Mouse (Mus musculus) regulatory T cell (primary cell): ENCODE data around the gene Ccdc61.

Experiments
- in situ Hi-C: fragments of 300-600 bp; cut with MboI, MseI; formaldehyde crosslinking; loops from one replicate; pipeline ENCODE4 v1.15.1; 2025; ENCODE audit warnings: high pct_unique_total_duplicates

Gene Ccdc61

DNA sequence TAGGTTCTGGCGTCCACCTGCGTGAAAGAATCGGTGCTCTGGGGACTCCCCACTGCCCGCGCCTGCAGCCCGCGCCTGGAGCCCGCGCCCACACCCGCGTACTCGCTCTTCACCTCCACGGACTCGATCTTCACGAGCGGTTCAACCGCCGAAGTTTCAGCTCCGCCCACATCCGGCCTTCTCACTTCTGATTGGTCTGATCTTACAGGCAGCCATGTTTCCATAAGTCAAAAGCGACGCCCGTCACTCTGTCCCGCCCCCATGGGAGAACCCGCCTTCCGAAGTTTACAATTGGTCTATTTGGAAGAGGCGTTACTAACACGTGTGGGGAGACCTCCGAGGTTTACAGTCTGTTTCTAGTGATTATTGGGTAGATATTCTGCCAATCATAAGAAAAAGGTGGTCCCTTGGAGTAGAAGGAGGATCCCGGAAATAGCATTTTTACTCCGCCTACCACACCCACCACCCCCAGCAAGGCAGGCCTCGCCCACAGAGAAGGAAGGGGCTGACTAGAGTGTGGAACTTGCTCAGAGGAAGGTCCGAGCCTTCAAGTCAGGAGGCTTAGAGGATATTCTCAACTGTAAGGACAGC, at the start of gene Ccdc61:
TSS of gene Ccdc61 (minus strand) at position 175 of the 591 bp plus-strand sequence.
- in situ Hi-C loops: loop anchor here (5.0 kb wide), 1 partner anchor 182 kb away; the partner anchor contains the start of gene Six5

- in situ Hi-C loops: no loop called here
Observed at GRCm38 (mm10) chr7:18959446-18959845, 49.2 kb upstream of the Ccdc61 start.

GRCm38 (mm10) chr7:18958384-18958766, 48.2 kb upstream of the Ccdc61 start:
- in situ Hi-C loops: no loop called here

GRCm38 (mm10) chr7:18957569-18958383, 47.6 kb upstream of the Ccdc61 start:
- in situ Hi-C loops: no loop called here

GRCm38 (mm10) chr7:18951397-18951796, 41.2 kb upstream of the Ccdc61 start:
- in situ Hi-C loops: no loop called here

GRCm38 (mm10) chr7:18950523-18951315, 40.5 kb upstream of the Ccdc61 start:
- in situ Hi-C loops: no loop called here

GRCm38 (mm10) chr7:18949781-18950522, 39.7 kb upstream of the Ccdc61 start:
- in situ Hi-C loops: no loop called here

DNA sequence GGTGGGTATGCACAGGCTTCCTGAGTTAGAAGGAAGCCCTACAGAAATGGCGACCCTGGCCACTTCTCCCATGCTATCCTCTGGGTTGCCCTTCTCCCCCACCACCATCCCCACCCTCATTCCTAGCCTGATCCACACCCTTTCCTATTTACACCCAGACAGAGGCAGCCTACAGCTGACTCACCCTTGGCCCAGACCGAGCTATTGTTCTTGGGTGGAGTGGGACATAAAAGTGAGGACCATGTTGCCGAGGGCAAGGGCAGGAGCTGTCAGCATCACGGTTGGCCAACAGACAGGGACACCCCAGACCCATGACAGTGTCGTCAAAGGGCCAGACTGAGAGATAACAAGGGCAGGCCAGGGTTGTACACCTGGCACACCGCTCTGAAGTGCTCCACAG, 37.9 kb upstream of the Ccdc61 start:
- in situ Hi-C loops: no loop called here

- in situ Hi-C loops: no loop called here
Observed at GRCm38 (mm10) chr7:18942815-18943214, 32.6 kb upstream of the Ccdc61 start.

DNA sequence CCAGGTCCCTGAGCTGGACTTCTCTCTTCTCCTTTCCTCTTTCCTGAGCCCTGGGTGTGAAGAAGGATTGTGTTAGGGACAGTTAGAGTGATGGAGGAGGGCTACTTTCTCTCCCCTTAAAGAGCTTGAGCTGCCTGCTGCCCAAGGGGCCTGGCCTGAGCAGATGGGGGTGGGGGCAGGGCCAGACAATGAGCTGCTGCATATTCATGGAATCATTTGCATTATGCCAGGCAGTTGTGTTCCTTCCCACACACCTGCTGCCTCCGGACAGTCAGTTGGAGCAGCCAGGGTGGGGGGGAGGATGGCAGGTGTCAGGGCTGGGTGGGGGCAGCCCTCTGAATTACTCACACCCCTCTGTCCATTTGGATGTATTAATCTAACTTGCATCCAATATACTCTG, 32.2 kb upstream of the Ccdc61 start:
- in situ Hi-C loops: no loop called here

DNA sequence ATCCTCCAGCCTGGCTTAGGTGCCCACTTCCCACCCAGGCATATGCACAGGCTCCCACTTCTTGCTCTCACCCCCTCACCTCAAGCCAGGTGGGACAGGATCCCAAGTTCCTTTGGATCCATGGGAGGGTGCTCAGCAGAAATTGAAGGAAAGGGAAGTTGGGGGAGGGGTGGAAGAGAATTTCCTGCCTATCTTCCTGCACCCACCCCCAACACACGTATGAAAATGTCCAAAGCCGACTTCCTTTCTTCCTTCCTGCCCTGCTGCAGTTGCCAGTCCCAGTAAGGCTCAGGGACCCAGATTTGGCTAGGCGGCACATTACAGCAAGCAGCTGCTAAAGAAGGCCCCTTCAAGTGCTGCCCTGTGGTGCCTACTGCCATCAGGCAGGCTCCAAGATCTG, 17.5 kb upstream of the Ccdc61 start:
- in situ Hi-C loops: no loop called here

GRCm38 (mm10) chr7:18926911-18927310, 16.7 kb upstream of the Ccdc61 start:
- in situ Hi-C loops: no loop called here

GRCm38 (mm10) chr7:18926041-18926790, 16.0 kb upstream of the Ccdc61 start:
- in situ Hi-C loops: no loop called here

GRCm38 (mm10) chr7:18925162-18925938, 15.1 kb upstream of the Ccdc61 start, which contains the start of gene Nova2:
Nova2 (plus strand) TSS chr7:18925888.
- in situ Hi-C loops: no loop called here

GRCm38 (mm10) chr7:18924321-18924720, 14.1 kb upstream of the Ccdc61 start:
- in situ Hi-C loops: no loop called here

GRCm38 (mm10) chr7:18923711-18924191, 13.5 kb upstream of the Ccdc61 start:
- in situ Hi-C loops: no loop called here

DNA sequence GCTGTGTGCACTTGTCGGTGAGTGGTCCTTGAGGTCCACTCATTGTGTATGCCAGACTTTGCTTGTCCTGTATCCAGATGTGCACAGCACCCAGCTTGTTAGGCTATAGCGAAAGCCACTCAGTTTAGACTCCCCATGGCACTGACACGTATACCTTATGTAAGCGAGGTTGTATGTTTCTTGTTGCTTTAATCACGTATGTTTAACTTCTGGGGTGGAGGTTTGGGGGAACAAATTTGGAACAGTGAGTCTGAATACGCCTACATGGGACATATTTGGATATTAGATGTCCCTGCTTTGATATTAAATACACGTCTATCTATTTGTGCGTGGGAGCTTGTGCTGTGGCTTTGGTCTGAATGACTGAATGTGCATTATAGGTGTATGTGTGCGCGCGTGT, 13.1 kb upstream of the Ccdc61 start:
- in situ Hi-C loops: no loop called here

DNA sequence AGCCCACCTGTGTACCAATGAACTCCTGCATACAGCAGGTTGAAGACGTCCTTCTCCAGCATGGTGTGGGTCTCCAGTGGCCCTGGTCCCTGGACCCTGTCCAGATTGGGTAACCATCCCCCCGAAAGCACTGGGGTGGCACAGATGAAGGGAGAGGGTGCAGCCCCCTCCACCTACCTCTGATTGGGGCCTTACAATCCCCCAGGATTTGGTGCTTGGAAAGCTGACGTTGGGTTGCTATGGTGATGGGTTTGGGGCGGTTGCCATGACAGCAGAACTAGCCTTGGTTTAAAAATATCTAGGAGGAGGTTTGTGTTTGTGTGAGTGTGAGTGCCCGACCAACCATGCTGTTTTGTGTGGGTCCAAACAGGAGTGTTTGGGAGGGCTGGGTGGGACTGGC, 12.6 kb upstream of the Ccdc61 start:
- in situ Hi-C loops: no loop called here

- in situ Hi-C loops: no loop called here
Observed at GRCm38 (mm10) chr7:18921069-18921468, 10.9 kb upstream of the Ccdc61 start.

DNA sequence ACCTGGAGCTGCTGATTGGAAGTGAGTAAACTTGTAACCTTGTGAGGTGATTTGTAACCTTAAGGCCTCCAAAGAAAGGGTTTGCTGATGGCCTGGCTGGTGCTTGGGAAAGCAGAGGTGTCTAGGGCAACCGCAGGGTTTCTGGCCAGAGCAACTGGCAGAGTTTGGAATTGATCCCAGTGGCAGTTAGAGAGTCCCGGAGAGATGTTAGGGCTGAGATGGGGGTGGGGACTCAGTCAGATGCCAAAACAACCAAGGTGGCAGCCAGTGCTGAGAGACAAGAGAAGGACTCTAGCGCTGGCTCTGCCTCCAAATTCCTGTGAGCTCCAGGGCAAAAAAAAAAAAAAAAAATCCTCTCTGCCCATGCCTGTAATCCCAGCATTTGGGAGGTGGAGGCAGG, 7.7 kb upstream of the Ccdc61 start:
- in situ Hi-C loops: no loop called here
